Mouse (Mus musculus): ENCODE results near the gene Ptpre.

DNA sequence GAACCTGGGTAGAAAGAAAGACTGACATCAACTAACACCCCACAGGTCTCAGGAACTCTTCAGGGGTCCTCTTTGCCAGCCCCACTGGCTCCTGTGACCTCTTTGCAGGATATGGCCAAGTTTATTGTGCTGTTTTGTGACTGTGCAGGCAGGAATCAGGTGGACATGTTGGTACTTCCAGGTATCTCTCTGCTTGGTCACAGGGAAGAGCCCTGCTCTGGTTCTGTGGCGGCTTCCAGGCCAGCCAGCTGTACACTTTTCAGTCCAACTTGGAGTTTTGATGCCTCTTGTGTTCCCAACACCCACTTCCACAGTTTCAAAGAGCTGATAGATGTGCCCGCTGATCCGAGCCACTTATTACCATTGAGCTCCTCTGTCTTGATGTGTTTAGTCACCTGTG, 76.1 kb downstream of the Ptpre start:
- TF ChIP-seq CTCF (IDR thresholded peaks at IDR 0.05; ENCODE audit: low read depth) (no peak), EP300 (IDR thresholded peaks at IDR 0.05; ENCODE audit: low read depth) (no peak)

All from heart, postnatal 0 days (tissue).